Mouse (Mus musculus) gastrocnemius, postnatal 36 days (tissue): ENCODE results near the gene Gnaq. TPM values are rescaled to one million over a fixed set of nuclear protein-coding genes. Genes with fewer than 3 reads are reported as not detected.
"Not testable (repeated sequence)": the region's sequence is repeated elsewhere in the genome, so short reads cannot be mapped to it uniquely, and the experiment has no call there.

Experiments used
- DNase-seq, 2 experiments: peaks; one replicate each; pipeline ENCODE4 v3.0.0; 2022
- intact Hi-C: fragments of 180-260 bp; cut with DNase I; formaldehyde crosslinking; loops from one replicate; pipeline ENCODE4 v1.15.1; 2025
- total RNA-seq, 2 experiments: library from RNA; stranded (reverse); gene quantifications; 2 replicates each; pipeline ENCODE4 v1.2.3; 2021

The Gnaq gene
- total RNA-seq, 2 experiments from 2014 or later: 10.3 to 11.3 TPM

DNA sequence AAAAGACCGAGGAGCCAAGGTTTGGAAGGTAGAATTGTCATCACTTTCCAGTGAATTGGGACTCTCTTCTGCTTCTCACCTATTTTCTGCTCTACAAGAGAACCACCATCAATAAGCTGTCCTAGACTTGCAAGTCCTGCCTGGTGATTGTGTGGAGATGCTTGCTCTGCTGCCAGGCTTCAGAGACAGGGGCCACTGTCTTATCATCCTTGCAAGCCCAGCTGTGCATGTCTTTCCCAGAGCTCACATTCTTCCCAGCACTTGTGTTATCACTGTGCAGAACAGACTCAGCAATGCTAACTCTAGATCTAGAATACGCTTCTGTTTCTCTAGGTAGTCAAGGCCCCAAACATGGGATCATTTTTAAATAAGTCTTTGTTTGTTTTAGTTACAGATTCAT is 116.4 kb downstream of the Gnaq start:
- intact Hi-C loops: no loop called here
- DNase-seq: no peak

DNA sequence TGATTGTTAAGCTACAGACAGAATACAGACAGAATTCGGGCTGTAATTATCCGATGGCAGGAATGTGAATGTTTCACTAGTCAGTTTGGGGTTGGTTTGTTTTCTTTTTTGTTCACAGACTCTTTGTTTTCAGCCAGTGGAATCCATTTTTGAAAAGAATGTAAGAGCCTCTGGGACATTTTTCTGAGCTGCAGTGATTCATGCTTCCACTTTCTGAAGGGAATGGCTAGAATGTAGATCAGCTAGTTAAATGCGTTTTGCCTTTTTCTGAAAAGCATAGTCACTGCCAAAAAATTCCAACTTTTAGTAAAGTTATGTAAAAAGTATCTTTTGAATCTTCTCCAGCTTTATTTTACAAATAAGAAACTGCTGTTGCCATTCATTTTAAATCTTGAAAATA is 118.3 kb downstream of the Gnaq start:
- intact Hi-C loops: no loop called here
- DNase-seq: no peak

DNA sequence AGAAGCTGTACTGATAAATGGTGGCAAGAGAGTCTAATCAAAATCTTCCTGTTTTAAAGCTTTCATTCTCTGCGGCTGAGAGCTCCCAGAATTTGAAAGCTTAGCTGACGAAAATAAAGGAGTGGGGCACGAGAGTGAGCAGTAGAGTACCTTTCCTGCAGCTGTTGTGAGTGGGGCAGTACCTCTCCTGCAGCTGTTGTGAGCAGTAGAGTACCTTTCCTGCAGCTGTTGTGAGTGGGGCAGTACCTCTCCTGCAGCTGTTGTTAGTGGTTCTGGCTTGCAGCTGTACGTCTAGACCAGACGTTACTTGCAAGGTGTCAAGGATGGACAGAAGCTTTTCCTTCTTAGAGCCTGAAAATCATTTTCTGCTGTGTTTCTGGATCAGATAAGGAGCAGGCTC is 119.2 kb downstream of the Gnaq start:
- DNase-seq: no peak
- intact Hi-C loops: no loop called here

DNA sequence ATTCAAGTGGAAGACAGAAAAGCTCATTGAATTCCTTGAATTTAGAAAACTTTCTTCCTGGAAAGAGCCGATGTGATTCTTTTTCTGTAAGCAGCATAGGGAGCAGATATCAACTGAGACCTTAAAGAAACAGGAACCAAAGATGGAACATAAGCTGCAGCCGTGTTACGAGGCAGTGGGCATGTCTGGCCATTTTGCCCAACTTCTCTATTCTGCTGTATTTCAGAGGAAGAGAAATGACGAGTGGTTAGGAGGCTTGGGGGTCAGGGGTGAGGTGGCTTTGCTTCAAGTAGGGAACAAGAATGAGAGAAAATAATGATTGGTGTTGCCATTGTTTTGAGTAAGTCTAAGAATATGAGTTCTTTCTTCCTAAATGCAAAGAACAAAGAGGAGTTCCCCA is 120.1 kb downstream of the Gnaq start:
- intact Hi-C loops: no loop called here
- no peak for DNase-seq

DNA sequence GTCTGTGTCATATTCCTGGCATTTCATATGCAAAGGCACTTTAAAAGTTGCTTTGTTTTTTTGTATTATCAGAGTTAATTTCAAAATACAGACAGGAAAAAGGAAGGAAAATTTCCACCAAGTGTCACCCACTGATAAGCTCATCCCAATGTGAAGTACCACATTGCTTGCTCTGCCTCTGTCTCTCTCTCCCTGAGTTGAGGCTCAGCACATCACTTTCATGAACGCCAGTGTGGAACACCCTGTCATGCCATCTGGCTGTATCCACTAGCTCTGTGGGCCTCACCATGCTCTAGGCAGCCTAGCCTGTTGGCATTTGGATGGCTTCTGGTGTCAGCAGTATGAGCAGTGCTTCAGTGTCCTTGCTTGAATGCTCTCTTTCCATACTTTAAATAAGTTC is 122.2 kb downstream of the Gnaq start:
- intact Hi-C loops: no loop called here
- no peak for DNase-seq

DNA sequence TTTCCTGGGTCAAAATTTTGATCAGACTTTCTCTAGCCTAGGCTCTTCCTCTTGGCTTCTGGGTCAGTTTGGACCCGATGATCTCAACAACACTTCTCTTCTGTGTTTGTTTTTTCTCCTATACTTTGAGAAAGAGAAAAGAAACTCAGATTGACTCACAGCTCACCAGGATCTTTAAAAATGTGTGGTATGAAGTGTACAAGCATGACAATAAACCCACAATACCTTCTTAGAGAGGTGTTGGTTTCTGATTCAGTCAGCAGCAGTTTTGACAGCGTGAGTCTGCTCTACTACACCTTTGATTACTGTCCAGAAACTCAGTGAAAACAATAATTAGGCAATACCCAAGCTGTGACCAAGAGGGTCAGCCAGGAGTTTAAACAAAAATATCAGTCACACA is 122.7 kb downstream of the Gnaq start:
- intact Hi-C loops: no loop called here
- no peak for DNase-seq

DNA sequence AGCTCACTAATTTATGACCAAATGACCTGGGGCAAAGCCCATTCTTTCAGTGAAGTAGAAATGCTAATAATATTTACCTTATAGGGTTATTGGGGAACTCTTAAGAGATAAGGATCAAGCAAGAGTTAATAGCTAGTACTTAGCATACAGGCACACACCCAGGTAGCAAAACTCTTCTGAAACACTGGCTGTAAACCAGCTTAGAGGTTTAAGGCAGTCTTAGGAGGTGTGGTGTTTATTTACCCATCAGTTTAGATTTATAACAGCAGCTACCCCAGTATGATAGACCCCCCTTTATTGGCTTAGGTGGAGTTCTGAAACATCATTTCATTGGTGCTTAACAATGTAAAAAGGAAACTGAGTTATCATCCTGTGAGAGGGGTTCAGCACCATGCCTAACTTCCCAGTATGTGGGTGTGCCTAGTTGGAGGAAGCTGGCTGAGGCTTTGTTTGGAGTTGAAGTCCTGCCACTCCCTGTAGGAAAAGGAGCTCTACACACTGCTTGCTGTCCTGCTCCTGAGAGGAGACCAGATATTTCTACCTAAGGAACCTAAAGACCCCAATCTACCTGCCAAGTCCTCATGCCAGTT is 126.2 kb downstream of the Gnaq start:
- intact Hi-C loops: no loop called here
- DNase-seq: no peak

DNA sequence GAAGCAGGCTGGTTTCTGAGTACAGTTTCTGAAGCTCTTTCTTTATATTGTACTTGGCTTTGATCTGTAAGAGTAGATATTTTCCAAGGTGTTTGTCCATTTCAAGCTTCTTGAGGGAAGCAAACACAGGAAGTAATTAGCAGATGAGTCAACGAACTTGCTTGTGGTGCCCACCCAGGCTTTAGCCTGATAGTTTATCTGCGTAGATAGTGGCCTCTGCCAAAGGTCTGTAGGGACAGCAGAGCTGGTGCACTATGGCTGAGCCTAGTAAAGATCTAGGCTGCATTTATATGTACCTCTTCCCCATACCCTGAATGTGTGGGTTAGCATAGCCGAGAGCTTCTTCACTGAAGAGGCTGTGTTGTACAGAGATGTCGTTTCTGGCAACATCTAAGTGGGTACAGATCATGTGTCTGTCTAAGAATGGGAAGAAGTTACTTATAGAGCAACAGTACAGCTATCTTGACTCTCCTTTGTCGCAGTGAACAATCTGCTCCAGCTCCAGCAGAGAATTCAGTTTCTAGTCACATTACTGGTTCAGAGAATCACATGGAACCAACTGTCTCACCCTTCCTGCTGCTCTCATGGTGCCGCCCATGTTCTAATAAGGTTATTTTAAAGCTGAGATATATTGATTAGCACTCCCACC is 127.3 kb downstream of the Gnaq start:
- intact Hi-C loops: no loop called here
- DNase-seq: no peak

DNA sequence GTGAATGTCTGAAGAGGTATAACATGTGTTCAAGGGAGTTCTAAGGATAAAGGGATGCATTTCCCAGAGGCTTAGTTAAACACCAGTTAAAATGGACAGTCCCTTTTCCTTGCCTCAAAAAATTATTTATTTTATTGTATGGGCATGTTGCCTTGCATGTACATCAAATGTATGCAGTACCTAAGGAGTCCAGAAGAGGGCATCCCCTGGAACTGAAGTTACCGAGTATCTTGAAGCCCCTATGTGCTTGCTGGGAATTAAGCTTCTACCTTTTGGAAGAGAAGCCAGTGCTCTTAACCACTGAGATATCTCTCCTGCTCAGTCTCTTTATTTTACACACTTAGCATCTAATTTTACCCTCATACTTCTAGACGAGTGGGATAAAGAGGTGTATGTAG is 127.8 kb downstream of the Gnaq start:
- no peak for DNase-seq
- intact Hi-C loops: no loop called here

DNA sequence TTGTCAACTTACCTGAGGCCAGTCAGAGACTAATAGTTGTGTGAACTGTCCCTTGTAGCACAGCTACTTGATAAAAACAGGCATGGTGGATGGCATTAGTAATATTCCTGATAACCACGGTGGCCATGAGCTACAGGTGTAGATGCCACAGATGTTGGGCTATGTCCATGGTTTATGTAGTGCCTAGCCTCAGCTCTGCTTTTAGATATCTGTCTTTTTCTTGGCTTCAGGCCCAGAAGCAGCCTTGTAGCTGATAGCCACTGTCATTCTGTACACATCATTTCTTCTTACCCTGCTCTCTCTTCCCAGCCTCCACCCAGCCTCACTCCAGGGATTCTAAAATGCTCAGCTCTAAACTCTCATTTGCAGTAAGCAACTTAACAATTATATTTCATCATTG is 128.3 kb downstream of the Gnaq start:
- no peak for DNase-seq
- intact Hi-C loops: no loop called here

DNA sequence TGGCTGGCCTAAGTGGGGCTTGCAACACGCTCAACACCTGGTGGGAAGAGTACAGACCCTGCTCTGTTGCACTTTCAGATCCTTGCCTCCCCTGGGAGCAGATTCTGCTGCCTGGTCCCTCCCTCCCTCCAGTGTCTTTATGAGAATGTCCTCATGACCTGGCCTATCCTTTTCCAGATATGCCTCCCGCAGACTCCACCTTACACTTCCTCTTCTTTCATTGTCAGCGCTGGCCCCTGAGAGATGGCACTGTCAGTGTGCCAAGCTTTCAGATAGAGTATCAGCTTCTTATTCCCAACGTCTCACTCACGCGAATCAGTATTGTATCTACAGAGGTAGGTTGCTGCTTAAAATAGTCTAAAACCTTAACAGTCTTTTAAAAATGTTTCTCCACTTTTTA is 129.0 kb downstream of the Gnaq start:
- intact Hi-C loops: no loop called here
- DNase-seq: no peak

DNA sequence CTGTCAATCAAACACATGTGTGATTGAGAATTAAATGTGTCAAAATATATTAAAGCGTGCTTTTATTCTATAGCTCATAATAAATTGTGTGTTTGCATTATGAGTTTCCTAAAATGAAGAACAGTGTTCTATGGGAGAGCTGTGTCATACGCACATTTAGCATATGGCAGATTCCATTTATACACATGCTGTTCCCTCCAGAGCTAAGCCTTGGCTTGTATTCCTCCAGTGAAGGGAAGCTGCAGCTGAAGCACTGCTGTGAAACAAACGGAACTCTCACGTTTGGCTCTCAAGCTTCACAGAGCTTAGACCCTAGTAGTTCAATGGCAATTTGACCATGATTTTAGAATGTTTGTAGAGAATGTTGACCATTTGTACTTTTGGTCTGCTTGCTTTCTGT is 129.7 kb downstream of the Gnaq start:
- intact Hi-C loops: no loop called here

DNA sequence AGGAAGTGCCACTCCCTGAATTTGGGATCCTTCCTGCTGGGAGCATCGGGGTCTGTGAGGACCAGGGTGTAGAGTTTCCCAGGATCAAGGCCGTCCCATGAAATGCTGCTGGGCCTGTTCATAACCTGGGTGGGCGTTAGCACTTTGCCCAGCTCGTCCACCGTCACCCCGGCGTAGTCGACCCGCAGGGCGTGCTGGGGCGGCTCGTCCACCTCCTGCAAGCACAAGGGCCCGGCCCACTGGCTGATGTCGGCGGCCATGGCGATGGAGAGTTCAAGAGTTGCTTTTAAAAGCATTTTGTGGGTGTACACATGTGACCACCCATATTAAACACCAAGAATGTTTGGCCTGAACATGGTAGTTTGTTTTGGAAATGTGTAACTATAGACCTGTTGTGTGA is 134.7 kb downstream of the Gnaq start:
- intact Hi-C loops, DNase-seq: not testable (repeated sequence)

More for the DNA sequence above, 129.7 kb downstream of the Gnaq start:
- DNase-seq: no peak

DNA sequence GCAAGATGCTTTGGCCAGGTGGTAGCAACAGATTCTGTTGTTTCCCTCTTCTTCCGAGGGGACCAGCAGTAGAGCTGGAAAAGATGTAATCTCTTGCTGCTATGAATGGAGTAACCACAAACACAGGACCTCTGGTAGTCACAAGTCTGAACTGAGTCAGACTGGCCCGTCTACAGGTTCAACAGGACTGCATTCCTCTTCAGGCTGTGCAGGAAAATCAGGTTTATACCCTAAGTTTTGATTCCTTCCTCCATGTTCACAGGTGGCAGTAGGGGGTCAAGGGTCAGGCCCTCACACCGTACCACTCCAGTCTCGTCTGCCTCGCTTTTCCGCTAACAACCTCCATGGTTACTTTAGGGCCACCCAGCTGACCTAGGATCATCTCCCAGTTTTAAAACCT is 137.6 kb downstream of the Gnaq start:
- intact Hi-C loops: no loop called here
- DNase-seq: no peak

DNA sequence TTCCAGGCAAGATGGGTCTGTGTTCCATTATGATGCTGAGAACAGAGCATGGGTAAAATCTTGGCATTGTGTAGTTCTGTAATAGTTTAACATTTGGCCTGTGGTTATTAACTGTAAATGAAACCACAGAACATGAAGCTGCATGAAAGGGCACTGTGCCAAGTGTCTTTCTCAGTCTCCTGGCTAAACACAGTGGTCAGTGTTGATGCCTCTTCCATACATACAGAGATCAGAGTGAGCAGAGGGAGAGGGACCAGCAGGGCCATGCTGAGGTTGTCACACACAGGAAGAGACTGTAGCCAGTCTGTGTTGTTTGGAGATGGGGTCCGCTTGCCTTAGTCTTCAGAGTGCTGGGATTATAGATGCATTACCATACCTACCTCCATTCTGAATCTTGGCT is 138.4 kb downstream of the Gnaq start:
- DNase-seq: no peak
- intact Hi-C loops: no loop called here

DNA sequence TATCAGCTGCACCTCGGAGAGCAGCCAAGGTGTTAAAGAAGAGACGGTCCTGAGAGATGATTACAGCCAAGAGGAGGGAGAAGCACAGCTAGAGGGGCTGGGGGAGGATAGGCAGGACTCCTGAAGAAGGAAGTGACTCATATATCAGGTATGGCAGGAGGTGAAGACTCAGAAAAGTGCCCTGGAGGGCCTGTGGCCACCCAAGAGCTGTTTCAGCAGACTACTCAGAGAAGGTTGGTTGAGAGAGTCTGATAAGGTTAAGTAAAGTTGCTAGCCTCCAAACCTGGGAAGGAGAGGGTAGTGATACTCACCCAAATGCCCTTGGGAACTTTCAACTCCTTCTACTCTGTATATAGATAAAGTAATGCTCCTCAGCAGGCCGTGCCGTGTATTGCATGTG is 140.4 kb downstream of the Gnaq start:
- no peak for DNase-seq

DNA sequence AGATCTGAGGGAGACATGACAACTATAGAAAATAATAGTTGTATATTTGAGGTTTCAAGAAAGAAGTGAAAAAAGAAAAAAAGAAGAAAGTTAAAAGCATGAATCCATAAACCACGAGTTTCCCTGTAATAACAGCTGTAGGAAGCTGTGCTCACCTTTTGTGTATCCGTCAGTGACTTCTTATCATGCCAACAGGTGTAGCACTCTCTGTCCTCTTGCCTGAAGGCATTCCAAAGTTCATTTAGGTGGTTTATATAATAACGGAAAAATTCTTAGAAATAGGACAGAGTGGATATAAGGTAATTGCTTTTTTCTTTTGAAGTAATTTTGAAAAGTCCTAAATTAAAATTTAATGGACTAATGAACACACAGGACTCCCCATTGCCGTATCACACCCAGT is 147.6 kb downstream of the Gnaq start:
- intact Hi-C loops: no loop called here
- DNase-seq: no peak

More for the DNA sequence above, 140.4 kb downstream of the Gnaq start:
- intact Hi-C loops: no loop called here

DNA sequence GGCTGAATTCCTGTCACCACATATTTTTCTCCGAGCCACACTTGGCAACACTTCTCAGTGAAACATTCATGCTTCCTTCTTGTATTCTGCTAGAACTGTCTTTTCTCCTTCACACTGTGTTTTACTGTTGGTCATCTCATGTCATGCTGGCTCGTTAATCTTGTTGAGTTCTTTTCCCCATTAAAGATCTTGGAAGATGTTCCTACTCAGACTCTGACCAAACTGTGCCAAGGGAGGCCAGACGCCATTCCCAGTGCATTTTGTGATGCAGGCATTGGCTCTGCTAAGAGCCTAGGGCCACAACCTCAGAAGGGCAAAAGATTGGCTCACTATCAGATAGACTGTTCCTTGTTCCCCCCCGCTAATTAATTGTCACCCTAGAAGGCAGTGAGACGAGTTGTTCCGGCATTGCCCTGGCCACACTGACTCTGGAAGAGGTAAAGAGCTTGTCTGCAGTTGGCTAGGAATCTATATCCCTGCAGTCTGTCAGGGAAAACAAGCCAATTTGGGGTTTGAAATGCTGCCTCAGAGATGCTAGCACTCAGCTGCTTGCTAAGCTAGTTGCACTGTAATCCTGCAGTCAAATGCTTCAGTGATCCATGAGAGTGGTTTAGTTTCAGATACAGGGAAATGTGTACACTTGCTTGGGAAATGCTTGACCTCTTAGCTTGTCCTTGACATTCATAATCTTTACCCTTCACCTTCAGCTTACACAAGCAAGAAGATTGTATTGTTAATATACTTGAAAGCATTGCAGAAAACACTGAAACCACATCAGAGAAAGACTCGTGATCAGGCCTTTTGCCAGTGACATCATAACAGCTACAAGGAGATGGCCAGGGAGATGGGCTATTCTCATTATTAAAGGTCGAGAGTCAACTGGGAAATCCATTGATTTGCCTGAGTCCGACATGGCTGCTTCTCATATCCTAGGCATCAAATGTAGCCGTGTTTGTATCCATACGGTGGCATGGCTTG is 152.7 kb downstream of the Gnaq start:
- intact Hi-C loops: no loop called here
- no peak for DNase-seq

DNA sequence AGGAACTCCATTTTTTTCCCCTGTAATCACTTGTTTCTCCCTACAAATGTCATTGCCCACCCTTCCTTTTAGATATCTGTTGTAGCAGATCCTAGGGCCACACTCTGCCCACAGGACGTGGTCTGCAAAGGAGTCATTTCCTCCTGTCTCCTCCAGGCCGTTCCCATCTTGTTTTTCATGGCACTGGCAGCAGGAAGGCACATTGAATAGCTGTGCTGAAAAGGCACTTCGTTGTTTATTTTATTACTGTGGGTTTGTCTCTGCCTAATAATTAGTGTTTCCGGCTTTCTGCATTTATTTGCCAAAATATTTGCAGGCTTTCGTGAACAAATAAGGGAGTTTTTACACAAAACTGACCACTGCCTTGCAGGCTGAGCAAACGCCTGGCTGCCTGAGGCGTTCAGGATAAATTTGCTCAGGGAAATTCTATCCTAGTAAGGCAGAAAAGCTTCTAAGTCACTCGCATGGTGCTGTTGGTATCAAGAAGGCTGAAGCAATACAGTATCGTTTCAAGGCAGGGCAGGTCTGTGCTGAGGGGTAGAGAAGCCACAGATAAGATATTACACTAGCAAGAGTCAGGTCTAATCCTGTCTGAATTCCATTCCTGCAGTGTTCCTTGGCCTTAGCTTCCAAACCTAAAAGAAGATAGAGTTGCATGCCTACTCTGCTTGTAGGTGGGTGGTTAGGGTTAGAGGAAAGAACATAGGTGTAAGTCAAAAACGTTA is 154.0 kb downstream of the Gnaq start:
- intact Hi-C loops: no loop called here
- DNase-seq: no peak

DNA sequence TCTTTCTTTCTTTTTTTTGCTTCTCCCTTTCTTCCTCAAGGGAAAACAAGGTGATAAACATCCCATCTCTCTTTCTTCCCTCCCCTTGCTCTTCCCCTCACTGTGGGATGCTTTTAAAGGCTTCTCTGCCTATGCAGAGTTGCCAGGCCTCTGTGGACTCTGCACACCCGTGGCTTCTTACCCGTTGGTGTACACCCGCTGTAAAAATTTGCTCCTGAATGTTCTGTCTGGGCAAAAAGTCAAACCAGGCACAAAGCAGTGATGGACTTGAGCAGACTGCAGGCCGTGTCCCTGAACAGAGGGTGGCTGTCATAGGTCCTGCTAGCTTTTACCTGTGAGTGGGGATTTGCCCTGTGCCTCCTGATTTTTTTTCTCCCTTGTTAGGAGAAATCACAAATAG is 154.7 kb downstream of the Gnaq start:
- intact Hi-C loops: no loop called here
- DNase-seq: no peak

DNA sequence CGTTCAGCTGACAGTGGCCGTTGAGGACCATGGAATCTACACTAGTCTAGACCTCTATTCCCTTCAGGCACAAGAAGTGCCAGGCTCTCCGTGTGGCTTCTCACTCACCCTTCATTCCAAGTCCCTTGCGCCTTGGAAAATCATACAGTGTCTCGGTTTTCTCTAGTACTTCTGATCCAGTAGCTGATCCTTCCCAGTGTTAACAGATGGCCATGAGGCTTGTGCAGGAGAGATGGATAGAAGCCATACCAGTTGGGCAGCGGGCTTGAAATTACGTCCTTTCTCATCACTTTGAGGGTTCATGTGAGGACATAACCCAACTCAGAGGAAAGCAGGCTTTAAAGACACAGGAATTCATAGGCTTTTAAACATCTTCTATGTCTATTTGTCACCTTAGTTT is 155.3 kb downstream of the Gnaq start:
- intact Hi-C loops: no loop called here
- no peak for DNase-seq
